Mouse (Mus musculus): Measurements from ENCODE around the gene Ugt3a2.

Ugt3a2 gene

GRCm38 (mm10) chr15:9335341-9335740 lies at the start of gene Ugt3a2:
TSS of gene Ugt3a2 (plus strand) at chr15:9335550.
- peak; percentile 14 for DNase-seq (ENCODE audit: low spot score)

DNA sequence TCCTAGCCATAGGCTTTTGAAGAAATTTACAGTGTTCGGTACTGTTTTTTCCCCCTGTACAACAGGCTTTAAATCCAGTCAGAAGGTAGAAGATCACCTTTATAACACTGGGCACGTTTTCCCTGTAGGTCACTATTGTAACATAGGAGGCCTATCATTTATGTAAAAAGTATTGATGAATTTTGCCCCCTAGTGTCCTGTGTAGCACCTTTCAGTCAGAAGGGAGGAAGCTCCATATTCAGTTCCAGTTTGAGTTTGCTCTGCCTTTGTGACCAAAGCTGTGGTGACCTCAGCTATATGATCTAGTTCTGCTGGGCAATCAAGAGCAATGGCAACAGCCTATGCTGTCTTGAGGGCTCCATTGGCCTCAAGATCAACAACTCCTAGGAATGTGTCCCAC lies 45.7 kb upstream of the Ugt3a2 start:
- DNase-seq (ENCODE audit: low spot score) = no peak

DNA sequence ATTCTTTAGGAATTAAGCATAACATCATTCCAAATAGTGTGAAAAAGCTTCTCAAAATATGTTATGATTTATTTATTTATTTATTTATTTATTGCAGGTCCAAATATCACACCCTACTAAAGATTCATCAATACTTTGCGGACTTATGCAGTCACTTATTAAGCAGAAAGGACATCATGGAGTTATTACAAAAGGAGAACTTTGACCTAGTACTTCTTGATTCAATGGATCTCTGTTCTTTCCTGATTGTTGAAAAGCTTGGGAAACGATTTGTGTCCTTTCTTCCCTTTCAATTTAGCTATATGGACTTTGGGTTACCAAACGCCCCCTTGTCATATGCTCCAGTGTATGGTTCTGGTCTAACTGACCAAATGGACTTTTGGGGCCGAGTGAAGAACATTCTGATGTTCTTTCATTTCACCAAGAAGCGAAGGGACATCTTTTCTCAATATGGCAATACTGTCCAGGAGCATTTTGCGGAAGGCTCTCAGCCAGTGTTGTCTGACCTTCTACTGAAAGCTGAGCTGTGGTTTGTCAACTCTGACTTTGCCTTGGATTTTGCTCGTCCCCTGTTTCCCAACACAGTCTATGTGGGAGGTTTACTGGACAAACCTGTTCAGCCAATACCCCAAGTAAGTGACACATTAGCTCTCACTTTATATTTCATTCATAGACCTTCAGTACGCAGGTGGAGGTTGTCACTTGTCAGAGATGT lies 29.2 kb upstream of the Ugt3a2 start:
- no peak for DNase-seq (ENCODE audit: low spot score)

- no peak for DNase-seq (ENCODE audit: low spot score)
These were observed 754 bp upstream of the Ugt3a2 start for GRCm38 (mm10) chr15:9334596-9334995.

GRCm38 (mm10) chr15:9336616-9337015 lies 1.3 kb downstream of the Ugt3a2 start:
- no peak for DNase-seq (ENCODE audit: low spot score)

- DNase-seq (ENCODE audit: low spot score) = no peak
These were observed 1.7 kb downstream of the Ugt3a2 start for GRCm38 (mm10) chr15:9337021-9337420.

DNA sequence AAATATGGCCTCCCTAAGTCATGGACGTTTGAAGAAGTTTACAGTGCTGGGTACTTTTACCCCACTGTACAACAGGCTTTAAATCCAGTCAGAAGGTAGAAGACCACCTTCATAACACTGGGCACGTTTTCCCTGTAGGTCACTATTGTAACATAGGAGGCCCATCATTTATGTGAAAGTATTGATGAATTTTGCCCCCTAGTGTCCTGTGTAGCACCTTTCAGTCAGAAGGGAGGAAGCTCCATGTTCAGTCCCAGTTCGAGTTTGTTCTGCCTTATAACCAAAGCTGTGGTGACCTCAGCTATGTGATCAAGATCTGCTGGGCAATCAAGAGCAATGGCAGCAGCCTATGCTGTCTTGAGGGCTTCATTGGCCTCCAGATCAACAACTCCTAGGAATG lies 13.4 kb downstream of the Ugt3a2 start:
- DNase-seq (ENCODE audit: low spot score) = no peak

- DNase-seq (ENCODE audit: low spot score) = no peak
These were observed 27.5 kb downstream of the Ugt3a2 start for GRCm38 (mm10) chr15:9362801-9363200.

DNA sequence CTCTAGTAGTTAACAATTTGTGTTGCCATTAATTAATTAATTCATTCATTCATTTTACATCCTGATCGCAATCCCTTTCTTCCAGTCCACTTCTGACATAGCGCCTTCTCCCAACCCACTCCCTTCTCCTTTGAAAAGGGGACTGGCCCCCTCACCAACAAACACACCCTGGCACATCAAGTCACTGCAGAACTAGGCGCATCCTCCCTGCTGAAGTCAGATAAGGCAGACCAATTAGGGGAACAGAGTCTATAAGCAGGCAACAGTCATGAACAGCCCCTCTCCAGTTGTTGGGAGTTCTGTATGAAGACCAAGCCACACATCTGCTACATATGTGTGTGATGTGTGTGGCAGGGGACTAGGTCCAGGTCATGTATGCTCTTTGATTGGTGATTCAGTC lies 33.4 kb downstream of the Ugt3a2 start:
- no peak for DNase-seq (ENCODE audit: low spot score)

DNA sequence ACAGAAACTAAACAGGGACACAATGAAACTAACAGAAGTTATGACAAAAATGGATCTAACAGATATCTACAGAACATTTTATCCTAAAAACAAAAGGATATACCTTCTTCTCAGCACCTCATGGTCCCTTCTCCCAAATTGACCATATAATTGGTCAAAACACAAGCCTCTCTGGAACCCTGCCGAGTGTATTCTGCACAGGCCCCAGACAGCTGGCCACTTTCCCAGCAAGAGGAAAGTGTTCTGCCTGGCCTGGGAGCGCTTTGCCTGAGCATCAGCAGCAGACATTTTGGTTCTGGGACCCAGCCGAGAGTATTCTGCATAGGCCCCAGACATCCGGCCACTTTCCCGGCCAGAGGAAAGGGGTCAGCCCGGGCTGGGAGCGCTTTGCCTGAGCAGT lies 40.9 kb downstream of the Ugt3a2 start:
- DNase-seq (ENCODE audit: low spot score) = peak; percentile 52

DNA sequence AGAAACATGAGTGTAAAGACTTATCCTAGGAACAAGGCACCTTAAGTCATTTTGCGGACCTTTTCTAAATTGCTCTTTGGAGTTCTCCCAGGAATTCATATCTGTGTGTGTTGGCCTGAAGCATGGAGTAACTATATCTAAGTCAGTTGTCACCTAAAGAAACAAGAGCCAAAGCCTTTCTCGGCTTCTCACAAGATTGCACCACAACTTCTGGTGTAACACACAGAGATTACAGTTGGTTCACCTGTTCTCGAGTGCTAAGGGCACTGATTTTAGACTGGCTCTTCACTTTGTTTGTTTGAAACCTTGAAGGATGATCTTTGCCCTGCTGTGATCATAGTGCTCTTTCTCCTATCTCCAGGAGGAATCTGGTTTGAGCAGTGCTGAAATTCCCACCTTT lies 74.1 kb downstream of the Ugt3a2 start:
- no peak for DNase-seq (ENCODE audit: low spot score)

All from adipocyte (in vitro differentiated cells).